Mouse (Mus musculus) liver, embryonic 11.5 days (tissue): ENCODE measurements at regions not wholly inside any gene's neighbourhood (a gene's known extent, or its start where the extent isn't known, plus 50 kb on each side); places are given as distances from the start of the nearest gene placed in this dataset.

Experiments used
- ATAC-seq: fragments of 200-750 bp; cut with Nextera tagmentation; replicated peaks from 2 replicates; pipeline ENCODE4 v1.8.0; 2017; ENCODE audit warnings: moderate number of reproducible peaks, mild to moderate bottlenecking, moderate TSS enrichment, moderate library complexity; ENCODE audit not compliant: low FRiP score
- DNase-seq: peaks from one replicate; pipeline ENCODE4 v3.0.0-alpha.2; 2017; ENCODE audit warnings: low spot score
- H3K27ac ChIP-seq: fragments of 300-500 bp; sonication (generic); 2 replicates; pipeline ENCODE4 v1.5.1; 2014; ENCODE audit warnings: mild to moderate bottlenecking, low read depth, low read length, control low read depth
- H3K27me3 ChIP-seq: fragments of 300-500 bp; sonication (generic); replicated peaks from 2 replicates; pipeline ENCODE4 v1.6.1; 2014; ENCODE audit warnings: low read length, mixed read lengths; ENCODE audit not compliant: control insufficient read depth, insufficient read depth
- H3K36me3 ChIP-seq: fragments of 300-500 bp; sonication (generic); 2 replicates; pipeline ENCODE4 v1.6.1; 2014; ENCODE audit warnings: mild to moderate bottlenecking, low read length, moderate library complexity, mixed read lengths; ENCODE audit not compliant: control insufficient read depth, insufficient read depth
- H3K4me1 ChIP-seq: fragments of 300-500 bp; sonication (generic); replicated peaks from 2 replicates; pipeline ENCODE4 v1.6.1; 2014; ENCODE audit warnings: low read length, mixed read lengths; ENCODE audit not compliant: control insufficient read depth, insufficient read depth
- H3K4me2 ChIP-seq: fragments of 300-500 bp; sonication (generic); 2 replicates; pipeline ENCODE4 v1.6.1; 2014; ENCODE audit warnings: mild to moderate bottlenecking, control low read depth, moderate library complexity
- H3K4me3 ChIP-seq: fragments of 300-500 bp; sonication (generic); 2 replicates; pipeline ENCODE4 v1.5.1; 2014; ENCODE audit warnings: low read depth, low read length, control low read depth
- H3K9ac ChIP-seq: fragments of 300-500 bp; sonication (generic); 2 replicates; pipeline ENCODE4 v1.6.1; 2014; ENCODE audit warnings: low read depth, low read length, control low read depth
- H3K9me3 ChIP-seq: fragments of 300-500 bp; sonication (generic); 2 replicates; pipeline ENCODE4 v1.6.1; 2016; ENCODE audit warnings: low read length, inconsistent platforms, mixed read lengths; ENCODE audit not compliant: control insufficient read depth
- WGBS: fragments of 180-500 bp; shearing (Covaris S2); extraction: QIAGEN DNeasy Blood & Tissue Kit; methylation state at CpG from one replicate; pipeline ENCODE4 v1.1.7; 2014; 5-methylcytosine and 5-hydroxymethylcytosine counted together

DNA sequence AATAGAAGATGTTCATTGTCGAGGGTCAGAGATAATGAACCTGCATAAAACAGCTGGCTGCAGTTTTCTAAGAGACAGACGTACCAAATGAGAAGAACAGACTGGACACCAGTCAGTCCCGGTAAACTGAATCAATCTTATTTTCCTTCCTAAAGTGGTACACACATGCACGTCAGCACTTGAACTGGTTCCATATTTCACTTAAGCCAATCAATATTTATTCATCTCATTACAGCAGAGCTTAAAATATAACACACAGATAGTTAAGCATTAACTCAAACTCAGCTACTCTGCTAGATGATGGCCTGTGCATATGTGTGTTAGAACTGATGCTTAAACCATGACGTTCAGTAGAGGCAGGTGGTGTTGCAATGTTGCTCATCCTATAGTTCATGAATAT is 72.3 kb upstream of the Esrrg start:
- Histone ChIP-seq H3K4me2 (no peak overlapping the region), H3K9ac (no peak overlapping the region), H3K4me1 (no peaks in the 10 kb centered on the region), H3K27ac (no peak overlapping the region), H3K9me3 (no peaks in the 10 kb centered on the region), H3K27me3 (no peaks in the 10 kb centered on the region), H3K4me3 (no peak overlapping the region), H3K36me3 (no peaks in the 10 kb centered on the region)
- WGBS = 78% methylated on average over 5 of the region's 5 CpGs
- ATAC-seq (no peak), DNase-seq (no peak)

DNA sequence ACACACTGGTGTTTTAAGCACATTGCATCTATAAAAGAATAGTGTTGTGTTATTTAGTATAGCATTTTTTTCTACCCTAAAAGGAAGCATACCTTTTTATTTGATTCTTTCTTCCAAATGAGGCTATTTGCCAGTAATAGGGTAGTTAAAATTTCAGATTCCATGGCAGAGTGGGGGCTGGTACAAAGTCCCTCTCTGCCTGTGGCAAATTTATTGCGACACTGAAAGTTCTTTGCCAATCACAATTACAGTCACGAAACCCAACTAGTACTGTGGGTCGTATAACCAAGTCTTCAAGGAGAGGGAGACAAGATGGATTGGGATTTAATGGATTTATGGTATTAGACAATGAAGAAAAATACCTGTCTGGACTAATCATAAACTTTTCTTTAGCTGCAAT is 51.9 kb upstream of the Esrrg start:
- H3K36me3 ChIP-seq = no peaks in the 10 kb centered on the region
- 86% methylated on average over 3 of the region's 3 CpGs for WGBS
- ATAC-seq = no peak
- DNase-seq = no peak
- H3K9me3 ChIP-seq = no peaks in the 10 kb centered on the region
- no peaks in the 10 kb centered on the region for H3K4me1 ChIP-seq
- no peak overlapping the region for H3K4me2 ChIP-seq
- no peaks in the 10 kb centered on the region for H3K27me3 ChIP-seq
- H3K27ac ChIP-seq = no peak overlapping the region
- H3K9ac ChIP-seq = no peak overlapping the region
- no peak overlapping the region for H3K4me3 ChIP-seq
